Mouse (Mus musculus): Measurements from ENCODE around the gene Adarb2. TPM values are rescaled to one million over a fixed set of nuclear protein-coding genes. Genes with fewer than 3 reads are reported as not detected.

The Adarb2 gene
- total and polyA plus RNA-seq, 3 experiments = not detected

- TF ChIP-seq E2F4 (IDR thresholded peaks at IDR 0.05; ENCODE audit: insufficient replicate concordance, low read depth, low read length) (no peak), MAX (IDR thresholded peaks at IDR 0.05; ENCODE audit: low read length) (no peak), NELFE (IDR thresholded peaks at IDR 0.05; ENCODE audit: low read depth, low read length) (no peak), POLR2AphosphoS2 (IDR thresholded peaks at IDR 0.05; ENCODE audit: low read depth, low read length) (no peak), TBP (conservative IDR thresholded peaks at IDR 0.05; ENCODE audit: low read depth, low read length) (no peak), MEF2A (IDR thresholded peaks at IDR 0.05; ENCODE audit: borderline replicate concordance, low read depth, low read length) (no peak), RAD21 (IDR thresholded peaks at IDR 0.05; ENCODE audit: low read depth, low read length) (no peak), ZKSCAN1 (IDR thresholded peaks at IDR 0.05; ENCODE audit: borderline replicate concordance, low read depth, low read length) (no peak), MAZ (IDR thresholded peaks at IDR 0.05; ENCODE audit: low read depth, low read length) (no peak), HCFC1 (IDR thresholded peaks at IDR 0.05; ENCODE audit: low read depth, low read length) (no peak), ZNF384 (IDR thresholded peaks at IDR 0.05; ENCODE audit: low read depth, low read length) (no peak), MXI1 (IDR thresholded peaks at IDR 0.05; ENCODE audit: low read depth, low read length) (no peak), NRF1 (IDR thresholded peaks at IDR 0.05; ENCODE audit: low read depth, low read length) (no peak), POLR2A (IDR thresholded peaks at IDR 0.05; ENCODE audit: low read depth, low read length) (no peak), IRF4 (IDR thresholded peaks at IDR 0.05; ENCODE audit: low read depth, low read length) (no peak), CHD1 (IDR thresholded peaks at IDR 0.05; ENCODE audit: low read depth, low read length) (no peak), BHLHE40 (IDR thresholded peaks at IDR 0.05; ENCODE audit: low read depth, low read length) (no peak)
- dilution Hi-C loops (cut with MboI; ENCODE audit: extremely low pct_ligation_motif_present, extremely low pct_unique_long_range_greater_than_20kb, low sequenced_read_pairs) = no loop called here
- in situ Hi-C loops (cut with MboI; ENCODE audit: low pct_ligation_motif_present, low pct_unique_long_range_greater_than_20kb, low sequenced_read_pairs) = no loop called here
- Histone ChIP-seq H3K27ac (ENCODE audit: insufficient read depth, low read depth) (no peak overlapping the region), H3K4me2 (ENCODE audit: insufficient read depth, low read depth, poor library complexity, severe bottlenecking) (no peak overlapping the region), H3K27me3 (replicated peaks) (no peaks in the 10 kb centered on the region), H3K9me3 (replicated peaks; ENCODE audit: low read length) (no peaks in the 10 kb centered on the region), H3K4me3 (replicated peaks in 1 of 3; ENCODE audit: low read depth in 2 of 3, low read length in 2 of 3, poor library complexity in 1 of 3) (no peak overlapping the region), H3K9ac (ENCODE audit: insufficient read depth, low read depth) (no peak overlapping the region), H3K4me1 (ENCODE audit: control insufficient read depth in 1 of 2, insufficient read depth in 2 of 2) (peaks cover 0 to 4% of the 10 kb centered on the region in 2 experiments; a peak in 1 of 4 replicates), H3K36me3 (replicated peaks in 1 of 2; ENCODE audit: control insufficient read depth in 1 of 2, insufficient read depth in 1 of 2, low read length in 1 of 2) (no peaks in the 10 kb centered on the region), H3K79me2 (replicated peaks; ENCODE audit: control insufficient read depth, extremely low read depth, insufficient read depth, poor library complexity, severe bottlenecking) (no peaks in the 10 kb centered on the region)
- no peak for DNase-seq (ENCODE audit: extremely low read depth)
Measured at GRCm38 (mm10) chr13:8782636-8783035, 580.0 kb downstream of the Adarb2 start.

- TF ChIP-seq BHLHE40 (IDR thresholded peaks at IDR 0.05; ENCODE audit: low read depth, low read length) (no peak), USF1 (IDR thresholded peaks at IDR 0.05; ENCODE audit: low read depth, low read length) (no peak), UBTF (IDR thresholded peaks at IDR 0.05; ENCODE audit: low read depth, low read length) (no peak), SMC3 (IDR thresholded peaks at IDR 0.05; ENCODE audit: low read depth, low read length) (no peak), POLR2AphosphoS2 (IDR thresholded peaks at IDR 0.05; ENCODE audit: low read depth, low read length) (no peak), E2F4 (IDR thresholded peaks at IDR 0.05; ENCODE audit: insufficient replicate concordance, low read depth, low read length) (no peak), MXI1 (IDR thresholded peaks at IDR 0.05; ENCODE audit: low read depth, low read length) (no peak), PAX5 (IDR thresholded peaks at IDR 0.05; ENCODE audit: low read length) (no peak), JUN (IDR thresholded peaks at IDR 0.05; ENCODE audit: insufficient read depth, low read depth, low read length) (no peak), GABPA (IDR thresholded peaks at IDR 0.05; ENCODE audit: insufficient replicate concordance, low read depth, low read length) (no peak), MAFK (IDR thresholded peaks at IDR 0.05; ENCODE audit: insufficient replicate concordance, low read length) (no peak), IRF4 (IDR thresholded peaks at IDR 0.05; ENCODE audit: low read depth, low read length) (no peak), ELF1 (IDR thresholded peaks at IDR 0.05; ENCODE audit: low read depth, low read length) (no peak), CHD1 (IDR thresholded peaks at IDR 0.05; ENCODE audit: low read depth, low read length) (no peak), POLR2A (IDR thresholded peaks at IDR 0.05; ENCODE audit: low read depth, low read length) (no peak)
- no peak overlapping the region for H3K4me3 ChIP-seq (replicated peaks in 1 of 3; ENCODE audit: low read depth in 2 of 3, low read length in 2 of 3, poor library complexity in 1 of 3)
- DNase-seq (ENCODE audit: extremely low read depth) = no peak
- H3K9ac ChIP-seq (ENCODE audit: insufficient read depth, low read depth) = no peak overlapping the region
- no peak overlapping the region for H3K4me2 ChIP-seq (ENCODE audit: insufficient read depth, low read depth, poor library complexity, severe bottlenecking)
- no peaks in the 10 kb centered on the region for H3K36me3 ChIP-seq (replicated peaks in 1 of 2; ENCODE audit: control insufficient read depth in 1 of 2, insufficient read depth in 1 of 2, low read length in 1 of 2)
- H3K27me3 ChIP-seq (replicated peaks) = no peaks in the 10 kb centered on the region
- dilution Hi-C loops (cut with MboI; ENCODE audit: extremely low pct_ligation_motif_present, extremely low pct_unique_long_range_greater_than_20kb, low sequenced_read_pairs) = no loop called here
- H3K79me2 ChIP-seq (replicated peaks; ENCODE audit: control insufficient read depth, extremely low read depth, insufficient read depth, poor library complexity, severe bottlenecking) = no peaks in the 10 kb centered on the region
- in situ Hi-C loops (cut with MboI; ENCODE audit: low pct_ligation_motif_present, low pct_unique_long_range_greater_than_20kb, low sequenced_read_pairs) = no loop called here
- H3K4me1 ChIP-seq (ENCODE audit: control insufficient read depth in 1 of 2, insufficient read depth in 2 of 2) = peaks cover 0 to 4% of the 10 kb centered on the region in 2 experiments; a peak in 1 of 4 replicates
- H3K27ac ChIP-seq (ENCODE audit: insufficient read depth, low read depth) = no peak overlapping the region
- H3K9me3 ChIP-seq (replicated peaks; ENCODE audit: low read length) = no peaks in the 10 kb centered on the region
Measured at GRCm38 (mm10) chr13:8783686-8784307, 581.1 kb downstream of the Adarb2 start.
